Comparison of ENCODE assay signal across 7 mouse cellular contexts in genomic region chr6:3395921-3396611, GRCm38 (mm10). TPM values are rescaled to one million over a fixed set of nuclear protein-coding genes. Genes with fewer than 3 reads are reported as not detected.
DNase-seq lines count a peak whose midpoint lies in the region; ATAC-seq and TF ChIP-seq lines count a peak whose summit lies in the region.
"Not testable (repeated sequence)": the region's sequence is repeated elsewhere in the genome, so short reads cannot be mapped to it uniquely, and the experiment has no call there.

No protein-coding gene starts in this region.

- H3K9me3 ChIP-seq in intestine, postnatal 0 days (ENCODE audit: control insufficient read depth); kidney, postnatal 0 days (replicated peaks; ENCODE audit: low read length); liver, postnatal 0 days (ENCODE audit: low read length); stomach, embryonic 16.5 days (replicated peaks; ENCODE audit: control insufficient read depth, low read length): not testable (repeated sequence)

- H3K4me2 ChIP-seq in intestine, postnatal 0 days (replicated peaks; ENCODE audit: low read depth) = peak overlapping the region; percentile 57
- peak overlapping the region; percentile 37; the same call in 1 of the 2 replicates for H3K4me2 ChIP-seq in kidney, postnatal 0 days (ENCODE audit: low read length)
- peak overlapping the region; percentile 35; the same call in 1 of the 2 replicates for H3K4me2 ChIP-seq in liver, postnatal 0 days (ENCODE audit: low read depth, low read length)
- peak overlapping the region; percentile 19; the same call in 1 of the 2 replicates for H3K4me2 ChIP-seq in stomach, embryonic 16.5 days (ENCODE audit: low read depth, low read length)

- TF ChIP-seq EP300 in liver, postnatal 0 days (IDR thresholded peaks at IDR 0.05; ENCODE audit: low read depth) = not testable (repeated sequence)

- not testable (repeated sequence) for H3K4me1 ChIP-seq in intestine, postnatal 0 days (replicated peaks; ENCODE audit: control insufficient read depth, insufficient read depth, low read length); kidney, postnatal 0 days (replicated peaks; ENCODE audit: insufficient read depth, low read length); liver, postnatal 0 days (ENCODE audit: insufficient read depth); stomach, embryonic 16.5 days (ENCODE audit: control insufficient read depth, insufficient read depth, low read length)

- H3K9ac ChIP-seq in intestine, postnatal 0 days (ENCODE audit: low read depth, low read length); kidney, postnatal 0 days (ENCODE audit: low read depth, low read length); liver, postnatal 0 days (replicated peaks); stomach, embryonic 16.5 days (ENCODE audit: low read length): not testable (repeated sequence)

- TF ChIP-seq CTCF in intestine, postnatal 0 days (IDR thresholded peaks at IDR 0.05; ENCODE audit: low read depth); kidney, postnatal 0 days (IDR thresholded peaks at IDR 0.05; ENCODE audit: low read depth); liver, postnatal 0 days (IDR thresholded peaks at IDR 0.05; ENCODE audit: low read depth): not testable (repeated sequence)

- 33% methylated on average over 4 of the region's 4 CpGs for WGBS in intestine, postnatal 0 days
- WGBS in kidney, postnatal 0 days = 64% methylated on average over 4 of the region's 4 CpGs
- 70% methylated on average over 4 of the region's 4 CpGs for WGBS in liver, postnatal 0 days (ENCODE audit: insufficient replicate concordance)
- 65% methylated on average over 4 of the region's 4 CpGs for WGBS in stomach, embryonic 16.5 days

- H3K27ac ChIP-seq in intestine, postnatal 0 days (ENCODE audit: low read depth, low read length) = peak overlapping the region; percentile 90
- not testable (repeated sequence) for H3K27ac ChIP-seq in kidney, postnatal 0 days; liver, postnatal 0 days (ENCODE audit: low read depth)
- peak overlapping the region; percentile 46; the same call in 1 of the 2 replicates for H3K27ac ChIP-seq in stomach, embryonic 16.5 days (ENCODE audit: low read length)

- peak; percentile 60 for ATAC-seq in intestine, postnatal 0 days
- not testable (repeated sequence) for ATAC-seq in kidney, postnatal 0 days (replicated peaks; ENCODE audit: low FRiP score, low read depth); liver, postnatal 0 days
- ATAC-seq in stomach, embryonic 16.5 days (ENCODE audit: insufficient read depth, low FRiP score) = peak; percentile 48; the same call in 1 of the 2 replicates

- not testable (repeated sequence) for H3K36me3 ChIP-seq in intestine, postnatal 0 days (ENCODE audit: control insufficient read depth, insufficient read depth); kidney, postnatal 0 days (ENCODE audit: insufficient read depth, low read length); liver, postnatal 0 days (replicated peaks; ENCODE audit: insufficient read depth, low read length); stomach, embryonic 16.5 days (ENCODE audit: control insufficient read depth, insufficient read depth, low read length)

- DNase-seq in R1 (ENCODE audit: low read depth, low spot score) = peak; percentile 87
- peak; percentile 13 to 17 for DNase-seq in adrenal gland, postnatal 36 days
- DNase-seq in kidney, postnatal 0 days (ENCODE audit: low spot score); liver, postnatal 0 days: not testable (repeated sequence)
- peak; percentile 56 for DNase-seq in lung, postnatal 25 days (ENCODE audit: low spot score)

- not testable (repeated sequence) for H3K4me3 ChIP-seq in intestine, postnatal 0 days (ENCODE audit: low read depth, low read length); kidney, postnatal 0 days (replicated peaks; ENCODE audit: low read depth, low read length); liver, postnatal 0 days (ENCODE audit: low read depth, low read length)
- 0 out of 2 replicates have a peak overlapping the region, but pooled peaks have one; percentile 6 for H3K4me3 ChIP-seq in stomach, embryonic 16.5 days (replicated peaks; ENCODE audit: low read length)

- H3K27me3 ChIP-seq in intestine, postnatal 0 days (replicated peaks; ENCODE audit: control insufficient read depth, insufficient read depth, low read length); kidney, postnatal 0 days (ENCODE audit: insufficient read depth, low read length); liver, postnatal 0 days (ENCODE audit: insufficient read depth, low read length); stomach, embryonic 16.5 days (ENCODE audit: control insufficient read depth, insufficient read depth, low read length): not testable (repeated sequence)

RNA-seq across cellular contexts. Expression of gene Samd9l, which starts 3.3 kb away (rescaled TPM):
- total RNA-seq in adrenal gland, postnatal 36 days (2021) = 10 to 100 TPM; 11.2 to 15.0 TPM
- 26.1 and 28.2 TPM in 2 replicates for polyA plus RNA-seq in intestine, postnatal 0 days (2015; fragmentation: Nextera tagmentation; extraction: Ambion mirVana)
- polyA plus RNA-seq in kidney, postnatal 0 days (2015; fragmentation: Nextera tagmentation; extraction: Ambion mirVana) = 14.9 and 17.3 TPM in 2 replicates
- 3.8 and 4.5 TPM in 2 replicates for polyA plus RNA-seq in liver, postnatal 0 days (2015; fragmentation: Nextera tagmentation; extraction: Ambion mirVana)
- polyA plus RNA-seq in stomach, embryonic 16.5 days (2015; fragmentation: Nextera tagmentation; extraction: Ambion mirVana) = 16.2 and 17.9 TPM in 2 replicates
